Mouse (Mus musculus): ENCODE data around the gene Prss53.

GRCm38 (mm10) chr7:127880431-127880830 lies 10.3 kb downstream of the Prss53 start:
- TF ChIP-seq POLR2A (IDR thresholded peaks at IDR 0.05; ENCODE audit: low read depth, low read length) (no peak), EP300 (IDR thresholded peaks at IDR 0.05; ENCODE audit: low read length) (no peak), POLR2AphosphoS2 (IDR thresholded peaks at IDR 0.05; ENCODE audit: low read depth, low read length) (no peak), SMC3 (IDR thresholded peaks at IDR 0.05; ENCODE audit: low read depth, low read length) (no peak), NELFE (IDR thresholded peaks at IDR 0.05; ENCODE audit: low read depth, low read length) (no peak), CTCF (conservative IDR thresholded peaks at IDR 0.05 in 1 of 2, IDR thresholded peaks at IDR 0.05 in 1 of 2; ENCODE audit: low read depth in 2 of 2, low read length in 2 of 2) (no peak)

All from CH12.LX (cell line).